Mouse (Mus musculus) embryonic facial prominence, embryonic 11.5 days (tissue): ENCODE measurements around the gene Syne2. TPM values are rescaled to one million over a fixed set of nuclear protein-coding genes. Genes with fewer than 3 reads are reported as not detected.

ENCODE experiments used
- ATAC-seq: fragments of 200-750 bp; cut with Nextera tagmentation; replicated peaks from 2 replicates; pipeline ENCODE4 v1.8.0; 2017; ENCODE audit warnings: low read depth; ENCODE audit not compliant: insufficient number of reproducible peaks, low FRiP score, low TSS enrichment
- DNase-seq: peaks from one replicate; pipeline ENCODE4 v3.0.0-alpha.2; 2015; ENCODE audit warnings: low spot score
- H3K27ac ChIP-seq: fragments of 300-500 bp; sonication (generic); replicated peaks from 2 replicates; pipeline ENCODE4 v1.5.1; 2014; ENCODE audit warnings: mild to moderate bottlenecking, low read depth, low read length, control low read depth
- H3K27me3 ChIP-seq: fragments of 300-500 bp; sonication (generic); 2 replicates; pipeline ENCODE4 v1.6.1; 2014; ENCODE audit warnings: mild to moderate bottlenecking, low read length, moderate library complexity, mixed read lengths; ENCODE audit not compliant: control insufficient read depth, insufficient read depth
- H3K36me3 ChIP-seq: fragments of 300-500 bp; sonication (generic); replicated peaks from 2 replicates; pipeline ENCODE4 v1.6.1; 2014; ENCODE audit warnings: low read depth, mild to moderate bottlenecking, low read length, moderate library complexity, mixed read lengths; ENCODE audit not compliant: control insufficient read depth, insufficient read depth
- H3K4me1 ChIP-seq: fragments of 300-500 bp; sonication (generic); 2 replicates; pipeline ENCODE4 v1.6.1; 2014; ENCODE audit warnings: low read length, mixed read lengths; ENCODE audit not compliant: control insufficient read depth, insufficient read depth
- H3K4me2 ChIP-seq: fragments of 300-500 bp; sonication (generic); 2 replicates; pipeline ENCODE4 v1.6.1; 2014; ENCODE audit warnings: low read depth, mild to moderate bottlenecking, control low read depth, low read length, moderate library complexity
- H3K4me3 ChIP-seq: fragments of 300-500 bp; sonication (generic); 2 replicates; pipeline ENCODE4 v1.5.1; 2014; ENCODE audit warnings: low read depth, low read length, control low read depth
- H3K9ac ChIP-seq: fragments of 300-500 bp; sonication (generic); replicated peaks from 2 replicates; pipeline ENCODE4 v1.6.1; 2014; ENCODE audit warnings: mild to moderate bottlenecking, control low read depth, low read length
- H3K9me3 ChIP-seq: fragments of 300-500 bp; sonication (generic); replicated peaks from 2 replicates; pipeline ENCODE4 v1.6.1; 2016; ENCODE audit warnings: mild to moderate bottlenecking, low read length, inconsistent platforms, mixed read lengths; ENCODE audit not compliant: control insufficient read depth
- WGBS: fragments of 180-500 bp; shearing (Covaris S2); extraction: QIAGEN DNeasy Blood & Tissue Kit; methylation state at CpG from one replicate; pipeline ENCODE4 v1.1.7; 2014; 5-methylcytosine and 5-hydroxymethylcytosine counted together
- polyA plus RNA-seq: library from polyadenylated mRNA; unstranded; fragments of >200 nt; fragmentation: Nextera tagmentation; extraction: Ambion mirVana; gene quantifications from 2 replicates; pipeline ENCODE4 v1.2.1, GENCODE M21; 2014

Syne2 gene
- polyA plus RNA-seq, 1 experiment from 2014 or later: 73.0 TPM

DNA sequence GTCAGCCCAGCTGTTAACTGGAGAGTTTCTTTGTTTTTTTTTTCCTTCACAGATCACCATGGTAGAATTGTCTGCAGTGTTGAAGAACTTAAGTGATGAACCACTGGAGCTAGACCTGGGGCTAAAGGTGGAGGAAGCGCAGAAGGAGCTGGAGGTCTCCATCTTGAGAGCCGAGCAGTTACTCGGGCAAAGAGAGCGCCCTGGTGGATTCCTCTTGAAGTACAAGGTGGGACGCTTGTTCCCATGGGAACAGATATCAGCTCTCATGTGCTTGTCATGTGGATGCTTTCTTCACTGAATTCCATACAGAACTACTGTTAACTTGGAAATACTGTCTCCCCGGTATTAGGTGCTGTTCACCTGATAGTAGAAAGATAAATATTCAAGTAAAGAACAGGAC is 101.0 kb downstream of the Syne2 start:
- Histone ChIP-seq H3K36me3 (no peaks in the 10 kb centered on the region; the same call in none of the 2 replicates), H3K27me3 (no peaks in the 10 kb centered on the region), H3K9ac (no peak overlapping the region), H3K4me3 (no peak overlapping the region), H3K4me1 (no peaks in the 10 kb centered on the region), H3K27ac (no peak overlapping the region), H3K4me2 (no peak overlapping the region), H3K9me3 (no peaks in the 10 kb centered on the region)
- no peak for ATAC-seq
- WGBS: 63% methylated on average over 6 of the region's 6 CpGs
- DNase-seq: peak; percentile 56

- Histone ChIP-seq H3K9me3 (no peaks in the 10 kb centered on the region), H3K4me3 (no peak overlapping the region), H3K27me3 (no peaks in the 10 kb centered on the region), H3K4me1 (no peaks in the 10 kb centered on the region), H3K9ac (no peak overlapping the region), H3K36me3 (peaks cover 8% of the 10 kb centered on the region), H3K27ac (no peak overlapping the region), H3K4me2 (no peak overlapping the region)
- ATAC-seq (no peak), DNase-seq (no peak)
- WGBS: 75% methylated on average over 11 of the region's 11 CpGs
These were observed 105.0 kb downstream of the Syne2 start for GRCm38 (mm10) chr12:75922900-75923299.

DNA sequence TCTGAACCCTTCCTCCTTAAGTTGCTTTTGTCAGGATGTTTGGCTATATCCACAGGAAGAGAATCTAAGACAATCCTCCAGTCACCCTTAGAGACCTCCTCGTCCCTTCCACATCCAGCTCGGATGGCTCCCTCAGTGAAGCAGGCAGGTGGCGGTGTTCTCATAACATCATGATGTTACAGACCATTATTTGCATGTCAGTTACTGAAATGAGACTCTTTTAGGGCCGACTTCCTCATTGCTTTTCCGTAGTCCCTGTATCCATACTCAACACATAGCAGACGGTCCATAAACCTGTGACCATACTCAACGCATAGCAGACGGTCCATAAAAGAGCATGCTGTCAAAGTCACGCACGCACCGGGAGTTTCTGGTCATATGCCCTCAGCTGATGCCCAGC is 106.9 kb downstream of the Syne2 start:
- Histone ChIP-seq H3K9ac (no peak overlapping the region), H3K4me2 (no peak overlapping the region), H3K27ac (no peak overlapping the region), H3K4me1 (no peaks in the 10 kb centered on the region), H3K27me3 (no peaks in the 10 kb centered on the region), H3K36me3 (peaks cover 8% of the 10 kb centered on the region), H3K4me3 (no peak overlapping the region), H3K9me3 (no peaks in the 10 kb centered on the region)
- DNase-seq (no peak), ATAC-seq (no peak)
- WGBS: 94% methylated on average over 11 of the region's 11 CpGs

- ATAC-seq (no peak), DNase-seq (no peak)
- Histone ChIP-seq H3K27ac (no peak overlapping the region), H3K9ac (no peak overlapping the region), H3K4me1 (no peaks in the 10 kb centered on the region), H3K27me3 (no peaks in the 10 kb centered on the region), H3K36me3 (peaks cover 8% of the 10 kb centered on the region), H3K4me2 (no peak overlapping the region), H3K4me3 (no peak overlapping the region), H3K9me3 (no peaks in the 10 kb centered on the region)
- 78% methylated on average over 1 of the region's 1 CpGs for WGBS
These were observed 109.7 kb downstream of the Syne2 start for GRCm38 (mm10) chr12:75927596-75927995.

DNA sequence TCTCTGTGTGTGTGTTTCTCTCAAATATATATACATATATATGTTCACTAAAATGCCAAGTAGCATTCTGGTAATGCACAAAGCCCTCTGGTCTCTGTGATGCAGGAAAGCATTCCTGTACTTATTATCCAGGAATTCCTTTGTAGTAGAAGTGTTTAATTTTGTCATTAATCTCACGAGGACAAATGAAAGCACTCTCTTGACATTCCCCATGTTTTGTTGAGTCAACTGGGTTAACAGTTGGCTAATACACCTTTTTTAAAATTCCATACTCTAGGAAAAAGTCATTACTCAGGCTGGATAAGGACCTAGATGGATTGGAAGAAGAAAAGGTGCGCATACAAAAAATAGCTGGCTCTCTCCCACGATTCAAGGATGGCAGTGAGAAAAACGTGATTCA is 115.6 kb downstream of the Syne2 start:
- H3K27me3 ChIP-seq: no peaks in the 10 kb centered on the region
- no peak for DNase-seq
- H3K36me3 ChIP-seq: no peaks in the 10 kb centered on the region; the same call in none of the 2 replicates
- H3K4me1 ChIP-seq: no peaks in the 10 kb centered on the region
- no peak for ATAC-seq
- no peaks in the 10 kb centered on the region for H3K9me3 ChIP-seq
- no peak overlapping the region for H3K9ac ChIP-seq
- no peak overlapping the region for H3K4me3 ChIP-seq
- no peak overlapping the region for H3K4me2 ChIP-seq
- no peak overlapping the region for H3K27ac ChIP-seq
- WGBS: 78% methylated on average over 4 of the region's 4 CpGs

- Histone ChIP-seq H3K4me1 (no peaks in the 10 kb centered on the region), H3K27ac (no peak overlapping the region), H3K9ac (no peak overlapping the region), H3K4me2 (no peak overlapping the region), H3K36me3 (peaks cover 5% of the 10 kb centered on the region), H3K9me3 (no peaks in the 10 kb centered on the region), H3K27me3 (no peaks in the 10 kb centered on the region), H3K4me3 (no peak overlapping the region)
- WGBS: 62% methylated on average over 5 of the region's 5 CpGs
- ATAC-seq (no peak), DNase-seq (peak; percentile 48)
These were observed 133.4 kb downstream of the Syne2 start for GRCm38 (mm10) chr12:75951328-75951727.

- Histone ChIP-seq H3K27me3 (no peaks in the 10 kb centered on the region), H3K4me1 (no peaks in the 10 kb centered on the region), H3K36me3 (peaks cover 5% of the 10 kb centered on the region; the same call in 1 of the 2 replicates), H3K4me2 (no peak overlapping the region), H3K9ac (no peak overlapping the region), H3K9me3 (no peaks in the 10 kb centered on the region), H3K4me3 (no peak overlapping the region), H3K27ac (no peak overlapping the region)
- ATAC-seq (no peak), DNase-seq (no peak)
- WGBS: 86% methylated on average over 1 of the region's 1 CpGs
These were observed 134.1 kb downstream of the Syne2 start for GRCm38 (mm10) chr12:75952011-75952410.

DNA sequence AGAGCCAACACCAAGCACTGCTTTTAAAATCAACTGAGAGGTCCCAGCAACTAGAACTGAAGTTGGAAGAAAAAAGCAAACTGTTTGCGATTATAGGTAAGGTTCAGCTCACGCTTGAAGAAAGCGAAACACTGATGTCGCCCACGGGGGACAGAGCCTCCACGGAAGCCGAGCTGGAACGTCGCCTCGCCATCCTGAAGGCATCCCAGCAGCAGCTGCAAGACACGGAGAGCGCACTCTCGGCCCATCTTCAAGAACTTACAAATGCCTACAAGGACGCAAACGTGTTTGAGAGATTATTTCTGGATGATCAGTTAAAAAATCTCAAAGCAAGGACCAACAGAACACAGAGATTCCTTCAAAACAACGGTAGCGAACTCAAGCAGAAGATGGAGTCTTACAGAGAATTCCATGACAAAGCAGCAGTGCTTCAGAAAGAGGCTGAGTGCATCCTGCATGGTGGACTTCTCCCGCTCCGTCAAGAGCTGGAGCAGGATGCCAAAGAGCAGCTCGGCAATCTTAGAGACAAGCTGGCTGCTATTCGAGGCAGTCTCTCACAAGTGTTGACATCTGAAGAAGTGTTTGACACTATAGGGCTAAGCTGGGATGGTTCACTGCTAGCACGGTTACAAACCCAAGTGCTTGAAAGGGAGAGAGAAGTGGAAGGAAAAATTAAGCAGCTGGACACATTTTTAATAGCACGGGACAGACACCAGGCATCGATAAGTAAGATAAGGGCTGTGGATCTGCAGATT is 148.7 kb downstream of the Syne2 start:
- Histone ChIP-seq H3K9me3 (no peaks in the 10 kb centered on the region), H3K27me3 (no peaks in the 10 kb centered on the region), H3K9ac (no peak overlapping the region), H3K36me3 (peaks cover 2% of the 10 kb centered on the region; the same call in 1 of the 2 replicates), H3K4me2 (no peak overlapping the region), H3K27ac (no peak overlapping the region), H3K4me1 (no peaks in the 10 kb centered on the region), H3K4me3 (no peak overlapping the region)
- WGBS: 95% methylated on average over 24 of the region's 24 CpGs
- no peak for ATAC-seq
- DNase-seq: no peak
